Mouse (Mus musculus) ES-Bruce4 (cell line): Measurements from ENCODE around the gene Rasgrp2.

Experiments used
- CTCF ChIP-seq: IDR thresholded peaks from one replicate; pipeline ENCODE4 v1.8.1; 2011; ENCODE audit warnings: low read depth, low read length
- EP300 ChIP-seq: IDR thresholded peaks from 2 replicates; pipeline ENCODE4 v1.6.1; 2011; ENCODE audit warnings: low read depth, low read length; ENCODE audit not compliant: insufficient read depth
- POLR2A ChIP-seq: IDR thresholded peaks from one replicate; pipeline ENCODE4 v1.8.1; 2011; ENCODE audit warnings: low read length; ENCODE audit not compliant: insufficient read depth

DNA sequence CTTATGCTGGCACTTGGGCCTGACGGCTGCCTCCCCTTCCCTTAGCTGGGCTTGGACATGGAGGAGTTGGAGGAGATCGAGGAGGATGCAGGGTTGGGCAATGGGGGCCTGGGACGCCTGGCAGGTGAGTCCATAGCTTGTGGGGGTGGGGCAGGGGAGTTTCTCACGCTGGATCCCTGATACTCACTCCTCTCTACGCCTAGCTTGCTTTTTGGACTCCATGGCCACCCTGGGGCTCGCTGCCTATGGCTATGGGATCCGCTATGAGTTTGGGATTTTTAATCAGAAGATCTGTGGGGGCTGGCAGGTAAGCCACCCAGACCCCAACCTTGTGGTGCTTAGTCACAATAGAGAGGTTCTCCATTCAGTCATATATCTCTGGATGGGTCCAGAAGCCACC is 13.3 kb upstream of the Rasgrp2 start:
- TF ChIP-seq CTCF, result no peak
- TF ChIP-seq POLR2A, result no peak
- no peak for TF ChIP-seq EP300
